Mouse (Mus musculus) T-cell, adult 66 days (primary cell): ENCODE results near the gene Phf3. TPM values are rescaled to one million over a fixed set of nuclear protein-coding genes. Genes with fewer than 3 reads are reported as not detected.

Experiments
- total RNA-seq, 2 experiments: library from RNA; stranded (reverse); gene quantifications; 3 replicates in 1 of 2; 4 replicates in 1 of 2; pipeline ENCODE4 v1.2.4; 2023

Phf3 gene
- total RNA-seq = 100 to 1,000 TPM; 194 to 222 TPM

DNA sequence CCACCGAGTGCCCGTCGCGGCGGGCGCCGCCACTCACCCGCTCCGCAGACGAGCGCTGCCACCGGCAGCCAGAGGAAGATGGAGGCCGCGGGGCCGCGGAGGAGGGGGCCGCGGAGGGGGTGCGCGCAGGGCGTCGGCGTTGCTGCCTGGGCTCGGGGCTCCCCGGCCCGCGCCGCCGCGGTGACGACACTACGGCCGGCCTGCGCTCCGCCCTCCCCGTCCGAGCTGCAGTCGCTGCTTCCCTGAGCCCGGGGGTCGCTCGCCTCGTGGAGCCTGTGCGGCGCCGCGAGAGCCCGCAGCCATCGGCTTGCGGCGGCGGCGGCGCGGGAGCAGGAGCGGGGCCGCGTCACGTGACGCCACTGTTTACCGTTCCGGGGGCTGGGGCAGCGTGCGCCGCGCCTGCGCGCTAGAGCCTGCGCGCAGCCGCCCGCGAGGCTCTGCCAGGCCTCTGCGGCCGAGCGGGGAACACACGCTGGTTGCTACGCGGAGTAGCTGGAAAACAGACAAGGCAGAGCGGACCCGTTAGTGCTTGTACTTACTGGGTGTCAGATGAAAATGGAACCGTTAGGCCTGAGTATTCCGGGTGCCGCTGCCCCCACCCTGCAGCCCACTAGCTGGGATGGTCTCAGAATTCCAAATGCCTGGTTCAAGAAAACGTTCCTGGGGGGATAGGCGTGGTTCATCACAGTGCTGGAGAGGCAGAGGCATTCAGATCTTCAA is at the start of gene Phf3:
TSS of gene Phf3 (minus strand) at position 381 of the 720 bp plus-strand sequence.

Other genes with a start within 250 kb of the Phf3 start
- gene AC153137.1, start 104.0 kb upstream of the Phf3 start, total RNA-seq = not detected